Mouse (Mus musculus): ENCODE measurements around the gene Plch1. TPM values are rescaled to one million over a fixed set of nuclear protein-coding genes. Genes with fewer than 3 reads are reported as not detected.
A peak's percentile ranks its signal among the peaks of the same experiment; 100 is the strongest.

The Plch1 gene
- not detected for total RNA-seq (2021)
- long read RNA-seq, experiment 1, result 0 reads
- long read RNA-seq, experiment 2, result 0 reads

DNA sequence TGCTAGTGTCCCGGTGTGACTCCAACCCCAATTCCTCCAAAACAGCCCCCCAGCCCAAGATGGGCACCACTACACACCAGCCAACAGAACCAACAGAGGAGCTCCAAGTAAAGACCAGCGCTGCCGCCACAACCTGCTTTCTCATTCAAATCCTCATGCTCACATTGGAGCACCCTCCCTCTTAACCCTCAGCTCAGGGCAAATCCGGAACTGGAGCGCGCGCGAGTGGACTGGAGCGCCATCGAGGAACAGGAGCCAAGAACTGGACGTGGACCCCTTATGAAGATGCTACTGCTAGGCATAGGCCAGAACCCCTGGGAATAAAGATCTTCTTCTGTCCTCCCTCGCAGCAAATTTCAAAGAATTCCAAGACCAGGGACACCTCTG is at the start of gene Plch1:
Gene Plch1, minus strand, starts transcription at position 164 of the 387 bp plus-strand sequence.
- no peak for DNase-seq

DNA sequence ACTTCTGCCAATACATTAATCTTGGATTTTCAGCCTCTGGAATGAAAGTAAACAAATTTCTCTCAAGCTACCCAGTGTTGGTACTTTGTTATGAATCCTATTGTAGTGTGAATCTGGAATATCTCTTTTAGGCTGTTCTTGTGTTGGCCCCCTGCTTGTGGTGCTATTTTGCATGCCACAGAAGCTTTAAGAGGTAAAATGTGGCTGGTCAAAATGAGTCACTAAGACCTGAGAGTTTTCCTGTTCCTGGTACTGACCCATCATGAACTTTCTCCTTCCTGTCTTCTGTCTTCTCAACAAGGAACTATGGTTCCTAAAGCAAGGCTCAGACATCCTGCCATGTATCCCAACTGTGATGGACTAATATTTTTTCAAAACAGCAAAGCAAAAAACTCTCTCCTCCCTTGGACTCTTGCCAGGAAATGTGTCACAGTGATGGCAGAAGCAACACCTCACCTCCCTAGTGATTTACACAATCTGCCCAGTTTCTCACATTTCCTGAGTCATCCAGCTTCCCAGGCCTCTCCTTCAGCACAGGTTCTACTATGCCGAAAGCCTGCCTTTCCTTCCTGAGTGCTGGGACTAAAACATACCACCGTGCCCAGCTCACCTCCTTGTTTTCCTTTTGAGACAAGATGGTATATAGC is 42.1 kb upstream of the Plch1 start:
- DNase-seq, result no peak

DNA sequence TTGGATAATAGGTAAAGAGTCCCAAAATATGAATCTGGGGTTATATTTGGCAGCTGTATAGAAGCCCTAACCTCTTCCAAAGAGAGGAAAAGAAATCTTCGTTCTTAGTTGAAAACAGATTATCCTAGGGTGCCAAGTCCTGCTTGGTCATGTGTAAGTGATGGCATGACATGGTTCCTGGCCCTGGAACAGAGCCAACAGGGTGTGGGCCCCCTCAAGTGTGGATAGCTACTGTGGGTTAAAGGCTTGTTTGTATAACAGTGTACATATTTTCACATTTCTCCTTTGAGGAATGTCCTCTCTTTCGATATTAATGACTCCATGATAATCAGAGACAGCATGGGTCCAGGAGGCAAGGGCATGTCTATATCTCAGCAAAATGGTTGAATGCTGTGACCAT is 39.7 kb upstream of the Plch1 start:
- no peak for DNase-seq

DNA sequence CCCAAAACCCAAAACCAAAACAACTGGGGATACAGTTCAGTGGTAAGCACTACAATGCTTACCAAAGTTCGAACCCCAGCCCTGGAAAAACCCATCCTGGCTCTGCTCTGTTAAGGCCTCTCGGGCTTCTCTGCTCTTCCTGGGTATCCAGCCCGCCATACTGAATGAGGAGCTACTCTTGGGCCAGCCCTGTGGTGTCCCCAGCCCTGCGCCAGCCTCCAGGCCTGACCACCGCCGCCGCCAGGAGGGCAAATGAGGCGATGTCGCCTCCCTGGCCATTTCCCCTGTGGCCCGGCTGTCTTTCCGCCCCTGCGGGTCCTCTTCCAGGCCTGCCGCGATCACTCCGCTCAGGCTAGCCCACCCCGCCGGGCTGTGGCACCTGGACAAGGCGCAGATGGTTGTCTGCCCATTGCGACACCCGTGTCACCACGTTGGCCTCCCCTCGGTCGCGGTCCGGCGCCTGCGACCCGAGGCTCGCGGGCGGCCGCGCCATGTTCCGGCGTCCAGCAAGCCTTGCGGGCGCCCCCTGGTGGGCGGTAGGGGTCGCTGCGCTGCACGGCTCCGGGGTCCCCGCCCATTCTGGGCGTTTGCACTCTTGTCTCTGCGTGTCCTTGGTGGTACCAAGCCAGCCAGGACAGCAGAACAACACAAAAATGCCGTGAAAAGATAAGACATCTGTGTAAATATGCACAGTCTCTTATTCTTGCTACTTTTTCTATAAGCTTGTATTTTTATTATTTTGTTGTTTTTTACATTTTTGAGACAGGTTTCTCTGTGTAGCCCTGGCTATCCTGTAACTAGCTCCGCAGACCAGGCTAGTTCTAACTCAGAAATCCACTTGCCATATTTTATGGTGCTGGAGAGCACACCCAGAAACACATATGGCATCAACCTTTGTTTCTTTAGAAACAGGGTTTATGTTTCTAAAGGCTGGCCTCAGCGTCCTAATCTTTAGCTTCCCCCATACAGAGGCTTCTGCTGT is 29.9 kb upstream of the Plch1 start, which contains the start of gene E130311K13Rik:
Gene E130311K13Rik, minus strand, starts transcription at position 595 of the 982 bp plus-strand sequence.
- DNase-seq, result peak; percentile 82

DNA sequence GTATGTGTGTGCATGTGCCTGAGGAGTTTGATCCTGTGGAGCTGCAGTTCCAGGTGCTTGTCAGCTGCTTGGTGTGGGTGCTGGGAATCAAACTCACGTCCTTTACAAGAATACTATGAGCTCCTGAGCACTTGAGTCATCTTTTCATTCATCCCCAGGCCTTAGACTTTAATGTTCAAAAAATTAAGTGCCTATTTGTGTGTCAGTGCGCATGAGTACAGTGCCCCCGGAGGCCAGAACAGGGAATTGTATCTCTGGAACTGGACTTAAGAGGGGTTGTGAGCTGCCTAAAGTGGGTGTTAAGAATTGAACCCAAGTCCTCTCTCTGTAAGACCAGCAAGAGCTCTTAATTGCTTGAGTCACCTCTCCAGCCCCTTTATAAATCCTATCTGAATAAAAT is 20.4 kb upstream of the Plch1 start:
- no peak for DNase-seq

DNA sequence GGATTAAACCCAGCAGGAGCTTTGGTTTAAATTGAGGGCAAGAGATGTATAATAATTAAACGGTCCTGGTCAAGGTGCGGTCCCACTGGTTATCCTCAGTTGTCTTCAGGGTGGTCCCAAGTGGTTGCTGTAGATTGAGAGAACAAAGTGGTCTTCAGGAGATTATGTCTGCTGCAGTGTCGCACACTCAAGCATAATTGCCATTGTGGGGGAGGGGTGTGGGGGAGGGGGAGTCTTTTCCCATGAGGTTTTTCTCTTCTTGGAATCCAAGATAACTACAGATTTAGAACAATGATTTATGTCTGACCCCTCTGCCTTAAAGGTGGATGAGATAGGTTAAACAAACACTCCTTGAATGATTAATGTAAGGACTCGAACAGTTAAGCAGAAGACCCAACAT is 11.0 kb upstream of the Plch1 start:
- DNase-seq, result no peak

DNA sequence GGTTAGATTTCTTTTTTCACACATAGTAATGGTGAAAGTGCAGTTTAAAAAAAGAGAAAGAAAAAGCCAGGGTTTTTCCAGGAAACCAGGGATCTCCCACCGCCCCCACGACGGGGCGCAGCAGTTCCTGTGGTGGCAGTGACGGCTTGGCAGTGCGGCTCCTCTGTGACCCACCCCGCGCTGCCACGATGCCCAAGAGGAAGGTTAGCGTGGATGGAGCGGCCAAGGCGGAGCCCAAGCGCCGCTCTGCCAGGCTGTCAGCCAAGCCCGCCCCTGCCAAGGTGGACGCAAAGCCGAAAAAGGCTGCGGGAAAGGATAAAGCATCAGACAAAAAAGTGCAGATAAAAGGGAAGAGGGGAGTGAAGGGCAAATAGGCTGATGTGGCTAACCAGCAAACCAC is 6.0 kb upstream of the Plch1 start:
- DNase-seq, result no peak

DNA sequence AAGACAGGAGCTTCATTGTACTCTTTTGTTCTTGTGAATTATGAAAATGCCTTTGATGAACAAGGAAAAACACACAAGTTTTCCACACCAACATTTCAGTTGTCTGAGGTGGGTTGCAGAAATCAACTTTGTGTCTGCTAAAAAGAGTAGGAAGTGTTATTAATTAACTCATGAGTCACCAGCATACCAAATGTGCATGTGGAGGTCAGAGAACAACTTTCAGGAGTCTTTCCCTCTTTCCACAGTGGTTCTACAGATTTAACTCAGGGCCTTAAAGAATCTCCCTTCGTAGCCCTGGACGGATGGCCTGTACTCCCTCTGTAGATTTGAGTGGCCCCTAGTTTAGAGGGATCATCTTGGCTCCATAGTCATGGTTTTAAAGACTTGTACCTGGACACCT is 4.9 kb upstream of the Plch1 start:
- DNase-seq, result no peak

DNA sequence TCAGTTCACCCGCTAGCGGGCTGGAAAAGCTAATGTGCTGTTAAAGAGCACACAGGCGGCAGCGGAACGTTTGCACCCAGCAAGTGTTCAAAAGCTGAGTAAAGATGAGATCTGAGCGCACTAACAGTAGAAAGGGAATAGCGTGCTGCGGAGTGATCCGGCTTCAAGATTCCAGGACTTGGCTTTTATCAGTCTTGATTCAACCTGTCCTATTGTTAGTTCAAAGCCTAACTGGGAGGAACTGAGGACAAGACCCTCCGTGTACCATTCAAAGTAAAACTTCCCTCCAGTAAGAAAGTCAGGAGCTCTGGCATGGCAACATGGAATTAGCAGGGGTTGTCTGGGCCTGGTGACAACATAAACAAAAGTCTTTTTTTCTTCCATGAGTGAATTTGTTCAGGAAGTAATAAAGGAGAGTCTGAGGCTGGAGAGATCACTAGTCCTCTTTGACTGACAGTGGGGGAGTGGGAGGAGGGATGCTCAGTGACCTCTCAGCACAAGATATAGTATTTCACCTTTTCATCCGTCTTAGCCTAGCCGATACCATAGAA is 824 bp upstream of the Plch1 start:
- no peak for DNase-seq

DNA sequence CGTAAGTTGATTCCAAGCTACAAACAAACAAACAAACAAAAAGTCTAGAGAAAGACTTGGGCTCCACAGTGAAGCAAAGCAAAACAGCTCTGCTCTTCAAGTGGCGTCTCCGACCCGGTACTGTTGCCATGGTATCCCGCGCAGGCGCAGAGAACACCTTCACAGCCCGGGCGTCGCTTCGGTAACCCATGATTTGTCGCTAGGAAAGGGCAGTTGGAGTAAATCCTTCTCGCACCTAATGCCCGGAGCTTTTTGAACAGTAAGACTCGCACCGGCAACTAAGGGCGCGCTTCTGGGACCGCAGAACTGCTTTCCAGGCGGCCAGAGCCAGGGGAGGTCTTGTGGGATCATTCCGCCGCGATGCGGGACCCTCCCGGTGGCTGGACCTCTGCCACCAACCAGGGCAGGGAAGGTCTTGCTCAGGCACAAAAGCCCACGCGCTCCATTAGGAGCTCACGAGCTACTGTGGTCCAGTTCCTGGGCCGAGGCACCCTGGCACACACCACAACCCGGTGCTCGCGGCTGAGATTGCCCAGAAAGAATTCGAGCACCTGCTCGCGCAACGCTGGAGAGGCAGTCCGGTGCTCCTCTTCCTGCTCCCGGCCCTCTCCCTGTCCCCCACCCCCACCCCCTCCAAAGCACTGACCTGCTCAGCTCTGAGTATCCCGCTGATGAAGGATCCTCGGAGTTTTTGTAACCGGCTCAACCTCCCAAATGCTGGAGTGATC is 527 bp downstream of the Plch1 start:
- peak; percentile 29 for DNase-seq

DNA sequence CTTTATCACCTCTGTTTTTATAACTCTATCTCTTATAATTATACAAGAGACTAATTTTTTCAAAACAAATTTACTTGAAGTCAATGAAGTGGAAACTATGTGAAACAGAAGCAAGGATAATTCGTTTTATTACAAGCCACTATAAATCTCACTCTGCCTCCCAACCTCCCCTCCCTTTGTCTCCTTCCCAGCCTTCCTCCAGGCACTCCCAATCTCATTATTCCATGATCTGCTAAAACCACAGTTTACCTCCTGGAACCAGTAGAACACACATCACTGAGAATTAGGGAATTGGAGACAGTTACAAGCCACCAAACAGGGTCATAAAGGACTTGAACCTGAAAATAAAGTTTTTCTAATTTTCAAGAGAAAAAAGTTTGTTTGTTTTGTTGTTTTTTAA is 2.1 kb downstream of the Plch1 start:
- no peak for DNase-seq

DNA sequence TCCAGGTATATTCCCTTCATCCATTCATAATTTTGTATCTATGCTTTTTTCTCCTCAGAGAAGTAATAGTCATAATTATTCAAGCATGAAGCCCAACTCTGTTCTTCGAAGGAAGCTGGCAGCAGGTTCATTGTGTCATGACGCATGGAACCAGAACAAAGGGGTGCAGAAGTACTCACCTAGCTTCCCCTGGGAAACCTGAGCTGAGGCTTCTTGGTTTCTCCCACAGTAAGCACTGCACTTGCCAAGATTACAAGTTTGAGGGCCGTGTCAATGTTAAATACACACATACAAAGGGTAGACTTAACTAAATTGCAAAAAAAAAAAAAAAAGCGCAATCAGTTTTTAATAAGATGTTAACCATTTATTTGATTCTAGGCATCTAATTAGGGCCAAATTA is 3.0 kb downstream of the Plch1 start:
- DNase-seq, result no peak

DNA sequence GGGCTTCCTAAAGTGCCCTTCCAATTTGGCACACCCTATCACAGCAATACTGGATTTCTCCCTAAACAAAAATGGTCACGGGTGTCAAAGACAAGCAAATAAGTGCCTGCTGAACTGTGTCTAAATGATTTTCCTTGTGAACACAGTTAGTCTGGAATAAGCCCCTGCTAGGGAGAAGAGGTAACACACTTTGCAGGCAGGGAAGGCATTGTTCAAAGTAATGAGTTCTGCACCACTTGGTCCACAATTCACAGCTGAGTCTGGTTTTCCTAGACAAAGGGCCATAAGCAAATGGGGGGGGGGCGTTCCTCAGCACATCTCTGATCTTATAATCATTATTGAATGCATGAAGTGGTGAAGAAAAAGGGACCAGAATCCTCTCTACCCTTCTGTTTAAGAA is 3.5 kb downstream of the Plch1 start:
- no peak for DNase-seq

DNA sequence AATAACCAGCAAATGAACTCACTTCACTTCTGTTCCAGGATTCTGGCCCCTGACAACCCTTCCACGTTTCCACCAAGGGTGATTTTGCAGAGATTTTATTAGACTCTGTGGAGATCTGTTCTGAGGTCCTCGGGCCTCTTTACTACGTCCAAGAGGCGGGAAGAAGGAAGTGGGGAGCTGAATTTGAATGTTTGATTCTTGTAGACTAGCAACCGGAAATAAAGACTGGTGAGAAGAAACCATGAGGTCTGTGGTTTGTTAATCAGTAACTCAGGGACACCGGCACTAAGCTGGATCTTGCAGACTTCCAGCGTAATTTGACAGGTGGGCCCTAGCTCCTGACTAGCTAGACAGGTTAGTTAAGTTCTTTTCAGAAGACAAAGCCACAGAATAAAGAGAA is 5.6 kb downstream of the Plch1 start:
- no peak for DNase-seq

DNA sequence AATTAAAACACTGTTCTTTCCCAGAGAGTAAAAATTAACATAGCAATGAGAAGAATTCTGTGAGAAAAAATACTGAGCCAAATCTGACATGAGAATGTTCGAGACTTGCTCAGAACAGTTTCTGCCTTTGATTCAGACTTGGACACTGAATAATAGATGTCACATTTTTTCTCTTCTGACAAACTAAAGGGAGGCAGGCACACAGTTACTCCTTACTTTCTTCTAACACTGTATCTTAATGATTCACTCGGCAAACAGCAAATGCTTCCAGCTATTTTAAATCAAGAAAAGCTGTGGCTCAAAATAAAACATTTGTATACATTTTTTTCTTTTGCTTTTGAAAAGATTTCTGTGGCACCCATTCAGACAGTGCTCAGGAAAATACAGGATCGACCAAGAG is 7.1 kb downstream of the Plch1 start:
- no peak for DNase-seq

DNA sequence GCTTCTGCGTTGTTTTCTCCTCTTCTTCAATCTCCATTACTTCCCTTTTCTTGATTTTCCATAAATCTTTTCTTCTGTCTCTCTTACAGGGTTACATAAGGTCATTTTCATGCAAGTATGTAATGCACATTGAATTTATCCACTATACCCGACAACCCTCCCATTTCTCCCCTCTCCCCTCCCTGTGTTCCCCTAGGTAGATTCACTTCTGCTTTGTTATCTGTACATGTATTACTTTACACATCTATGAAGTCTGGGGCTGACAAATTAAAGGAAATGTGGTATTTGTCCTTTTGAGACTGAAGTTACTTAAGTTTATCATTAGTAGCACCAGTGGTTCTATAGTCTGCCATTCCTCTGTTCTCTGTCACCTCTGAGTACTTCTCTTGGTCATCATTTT is 18.2 kb downstream of the Plch1 start:
- DNase-seq, result no peak

DNA sequence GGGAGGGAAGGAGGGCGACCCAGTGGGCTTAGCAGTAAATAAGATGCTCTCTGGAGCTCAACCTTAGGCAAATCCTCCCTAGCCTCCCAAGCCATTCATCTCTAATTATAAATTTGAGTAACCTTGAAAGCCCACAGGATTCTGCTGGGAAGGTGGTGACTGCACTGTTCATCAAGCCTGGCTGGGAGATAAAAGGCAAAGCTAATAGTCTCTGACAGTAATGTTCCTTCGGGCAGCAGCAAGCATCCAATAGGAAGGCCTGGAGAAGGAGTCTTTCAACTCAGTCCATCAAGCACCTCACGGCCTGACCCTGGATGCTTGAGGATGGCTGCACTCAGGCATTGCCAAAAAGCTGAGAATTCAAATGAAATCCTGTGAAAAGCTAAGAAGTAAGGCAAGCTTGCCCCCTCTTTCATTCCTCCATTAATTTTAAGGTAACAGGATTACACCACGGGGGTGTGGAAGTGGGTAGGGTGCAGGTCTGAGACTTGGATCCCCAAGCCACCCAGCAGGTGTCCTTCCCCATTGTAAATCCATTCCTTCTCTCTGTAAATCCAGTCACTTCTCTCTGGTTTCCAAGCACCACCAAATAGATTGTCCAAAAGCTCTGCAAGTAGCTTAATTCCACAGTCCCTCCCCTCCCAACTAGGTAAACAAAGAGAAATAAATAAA is 20.1 kb downstream of the Plch1 start:
- DNase-seq, result no peak

DNA sequence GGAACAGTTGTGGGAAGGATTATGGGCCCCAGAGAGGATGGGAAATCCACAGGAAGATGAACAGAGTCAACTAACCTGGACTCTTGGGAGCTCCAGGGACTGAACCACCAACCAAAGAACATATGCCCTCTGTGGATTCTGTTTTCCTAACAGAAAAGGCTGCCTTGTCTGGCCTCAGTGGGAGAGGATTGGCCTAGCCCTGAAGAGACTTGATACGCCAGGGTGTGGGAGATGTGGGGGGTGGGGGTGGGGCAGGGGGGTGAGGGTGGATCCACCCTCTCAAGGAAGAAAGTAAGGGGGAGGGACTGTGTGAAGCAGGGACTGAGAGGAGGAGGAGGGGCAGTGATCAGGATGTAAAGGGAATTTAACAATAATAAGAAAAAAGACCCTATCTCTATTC is 26.5 kb downstream of the Plch1 start:
- DNase-seq, result no peak

DNA sequence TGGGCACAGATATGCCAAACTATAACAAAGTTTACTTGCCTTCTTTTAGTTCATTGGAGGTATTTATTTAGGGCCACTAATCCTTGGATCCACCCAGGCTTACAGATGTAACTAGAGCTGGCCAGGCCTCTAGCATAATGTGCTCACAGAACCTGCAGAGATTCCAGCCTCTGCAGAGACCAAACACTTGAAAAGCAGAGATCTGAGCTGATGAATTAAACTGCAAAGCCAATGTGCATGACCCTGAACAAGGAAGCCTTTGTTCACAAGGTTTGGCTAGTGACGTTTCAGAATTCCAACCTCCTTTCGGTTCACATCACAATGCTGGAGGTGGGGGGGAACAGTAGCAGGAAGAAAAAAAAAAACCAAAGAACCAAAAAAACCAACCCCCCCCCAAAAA is 28.0 kb downstream of the Plch1 start:
- DNase-seq, result no peak

DNA sequence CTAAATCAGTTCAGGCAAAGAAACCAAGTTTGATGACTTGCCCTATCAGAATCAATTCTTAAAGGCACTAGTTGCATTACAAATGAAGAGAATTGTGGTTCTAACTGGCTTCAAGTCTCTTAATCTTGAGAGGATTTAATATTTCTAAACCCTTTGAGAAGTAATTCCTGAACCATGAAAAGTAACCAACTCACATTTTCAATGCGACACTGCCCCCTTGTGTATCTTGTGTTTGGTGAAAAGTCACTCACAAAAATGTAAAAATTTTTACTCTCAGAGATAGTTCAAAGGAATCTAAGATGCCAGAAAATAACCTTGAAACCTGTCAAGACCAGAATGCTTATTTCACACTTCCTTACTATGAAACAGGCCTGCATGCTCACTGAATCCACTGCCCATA is 31.0 kb downstream of the Plch1 start:
- no peak for DNase-seq

DNA sequence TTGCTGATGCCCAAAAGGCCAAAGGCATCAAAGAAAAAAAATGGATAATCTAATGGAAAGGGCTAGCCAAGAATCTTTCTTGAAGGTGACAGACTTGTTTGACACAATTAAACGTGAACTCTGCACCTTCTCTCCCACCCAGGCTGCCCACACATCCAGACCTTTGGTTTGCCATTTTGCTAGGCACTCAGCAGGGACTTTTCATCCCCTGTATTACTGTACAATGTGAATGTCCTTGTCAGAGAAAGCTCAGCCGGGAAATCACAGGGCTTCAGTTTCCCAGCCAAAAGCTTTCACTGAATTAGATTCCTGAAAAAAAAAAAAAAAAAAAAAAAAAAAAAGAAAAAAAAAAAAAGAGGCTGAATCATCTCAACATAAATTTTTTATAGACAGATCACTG is 34.2 kb downstream of the Plch1 start:
- no peak for DNase-seq

DNA sequence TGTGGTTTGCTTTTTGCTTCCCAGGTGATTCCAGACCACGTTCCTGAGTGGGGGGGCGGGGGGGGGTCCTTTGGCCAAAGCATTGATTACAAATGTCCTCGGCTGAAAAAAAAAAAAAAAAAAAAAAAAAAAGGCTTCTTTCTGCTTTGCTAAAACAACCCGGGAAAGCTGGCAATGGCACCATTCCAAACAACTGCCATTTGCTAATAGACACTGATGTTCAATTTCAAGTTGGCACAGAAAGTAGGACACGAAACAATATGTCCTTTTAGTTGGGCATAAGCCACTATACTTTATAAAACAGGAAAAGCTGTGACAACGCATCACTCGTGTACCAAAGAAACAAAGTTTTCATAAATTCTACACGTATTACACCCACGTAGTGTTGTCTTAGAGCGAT is 36.6 kb downstream of the Plch1 start:
- no peak for DNase-seq

Measured in gastrocnemius, postnatal 25 days (tissue).